Mouse (Mus musculus) ES-E14 (cell line): ENCODE measurements around the gene Dpp10.

Experiments
- CHD2 ChIP-seq: IDR thresholded peaks from 2 replicates; pipeline ENCODE4 v1.6.1; 2014; ENCODE audit warnings: mild to moderate bottlenecking, low read depth, low read length, inconsistent platforms
- ZC3H11A ChIP-seq: IDR thresholded peaks from 2 replicates; pipeline ENCODE4 v1.6.1; 2012; ENCODE audit warnings: low read depth, mild to moderate bottlenecking, inconsistent platforms, low read length, borderline replicate concordance
- ZNF384 ChIP-seq: IDR thresholded peaks from 2 replicates; pipeline ENCODE4 v1.6.1; 2012; ENCODE audit warnings: low read depth, low read length, inconsistent platforms

DNA sequence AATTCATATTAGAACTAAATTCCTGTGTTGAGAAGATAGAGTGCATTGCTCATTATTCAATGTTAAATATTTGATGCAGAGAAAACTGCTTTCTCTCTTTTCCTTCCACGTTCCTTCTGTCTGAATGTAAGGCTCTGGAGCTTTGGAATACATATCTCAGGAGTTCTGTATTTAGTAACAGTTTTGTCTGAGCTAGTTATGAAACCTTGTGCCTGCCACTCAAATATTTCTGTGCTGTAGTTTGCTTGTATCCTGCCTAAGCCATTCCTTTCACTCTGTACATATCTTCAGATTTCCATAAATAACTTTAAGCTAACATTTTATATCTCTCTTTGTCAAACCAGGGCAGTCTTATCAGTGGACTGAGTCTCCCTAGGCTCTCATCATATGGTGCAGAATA lies 707.5 kb downstream of the Dpp10 start:
- TF ChIP-seq CHD2 (no peak), ZNF384 (no peak), ZC3H11A (no peak)
